Mouse (Mus musculus) adrenal gland, adult 8-10 months (tissue): Measurements from ENCODE around the gene Dand5. TPM values are rescaled to one million over a fixed set of nuclear protein-coding genes. Genes with fewer than 3 reads are reported as not detected.

ENCODE experiments used
- DNase-seq: peaks from one replicate; pipeline ENCODE4 v3.0.0; 2022
- microRNA-seq, 2 experiments: library from miRNA; unstranded; fragments of <30 nt; microRNA quantifications; one replicate each; pipeline ENCODE4 v1.2.0; 2022
- total RNA-seq, 4 experiments: library from RNA; stranded (reverse); gene quantifications; 2 replicates each; pipeline ENCODE4 v1.2.4; 2022

Dand5 gene
- total RNA-seq, 4 experiments from 2014 or later, result 11.2 to 14.9 (median 12.5) TPM

GRCm38 (mm10) chr8:84768343-84769095 is 54.1 kb downstream of the Dand5 start:
- no peak for DNase-seq

- no peak for DNase-seq
These were observed 55.4 kb downstream of the Dand5 start for GRCm38 (mm10) chr8:84767221-84767620.

GRCm38 (mm10) chr8:84766422-84766821 is 56.2 kb downstream of the Dand5 start:
- DNase-seq, result no peak

- DNase-seq, result no peak
These were observed 57.0 kb downstream of the Dand5 start for GRCm38 (mm10) chr8:84765629-84766028.

Small RNA genes lying within 50 kb of the gene (microRNA-seq; reads per million reads assigned to microRNA genes)
- 2.5 to 4.0 reads per million in 2 experiments for gene Mir7069

Other genes with a start within 250 kb of the Dand5 start
- 10 to 100 TPM; 18.3 to 48.9 (median 22.3) TPM for gene Ier2, start 160.0 kb downstream of the Dand5 start, total RNA-seq
- 100 to 1,000 TPM in 2 of 4 experiments, 10 to 100 TPM in 2; 75.4 to 109 (median 88.5) TPM for gene Trmt1, start 136.5 kb downstream of the Dand5 start, total RNA-seq
- 10 to 100 TPM; 81.0 to 86.9 (median 83.7) TPM for gene Nacc1, start 135.0 kb downstream of the Dand5 start, total RNA-seq
- 1 to 10 TPM; 3.1 to 5.6 (median 4.2) TPM for gene Lyl1, start 121.4 kb downstream of the Dand5 start, total RNA-seq
- gene G430095P16Rik, start 99.8 kb downstream of the Dand5 start, total RNA-seq, result under 1 TPM in 2 of 4 experiments, not detected in 2; 0.52 to 0.73 TPM
- 100 to 1,000 TPM in 3 of 4 experiments, 10 to 100 TPM in 1; 99.6 to 150 (median 117) TPM for gene Nfix, start 22.5 kb downstream of the Dand5 start, total RNA-seq
- gene Gadd45gip1, start 8.7 kb upstream of the Dand5 start, total RNA-seq, result 10 to 100 TPM; 63.6 to 68.4 (median 66.2) TPM
- gene Rad23a, start 17.8 kb upstream of the Dand5 start, total RNA-seq, result 100 to 1,000 TPM; 107 to 125 (median 111) TPM
- gene Calr, start 24.1 kb upstream of the Dand5 start, total RNA-seq, result 100 to 1,000 TPM; 629 to 719 (median 673) TPM
- gene Farsa, start 34.2 kb upstream of the Dand5 start, total RNA-seq, result 10 to 100 TPM; 59.9 to 76.8 (median 68.0) TPM
- gene Syce2, start 49.3 kb upstream of the Dand5 start, total RNA-seq, result 1 to 10 TPM; 6.1 to 9.1 (median 7.1) TPM
- 10 to 100 TPM; 51.9 to 66.4 (median 60.4) TPM for gene Gcdh, start 71.1 kb upstream of the Dand5 start, total RNA-seq
- gene Klf1, start 79.1 kb upstream of the Dand5 start, total RNA-seq, result under 1 TPM in 2 of 4 experiments, not detected in 2; 0.22 to 0.24 TPM
- gene Dnase2a, start 85.7 kb upstream of the Dand5 start, total RNA-seq, result 10 to 100 TPM; 12.5 to 28.7 (median 22.2) TPM
- 1 to 10 TPM; 2.1 to 9.2 (median 5.9) TPM for gene Mast1, start 114.5 kb upstream of the Dand5 start, total RNA-seq
- gene Rtbdn, start 124.2 kb upstream of the Dand5 start, total RNA-seq, result under 1 TPM in 2 of 4 experiments, not detected in 2; 0.28 to 0.40 TPM
- gene Gm49661, start 146.6 kb upstream of the Dand5 start, total RNA-seq, result 1 to 10 TPM in 2 of 4 experiments, not detected in 2; 1.7 to 2.3 TPM
- 100 to 1,000 TPM; 651 to 758 (median 708) TPM for gene Prdx2, start 146.8 kb upstream of the Dand5 start, total RNA-seq
- 100 to 1,000 TPM in 3 of 4 experiments, 10 to 100 TPM in 1; 89.0 to 142 (median 110) TPM for gene Rnaseh2a, start 146.9 kb upstream of the Dand5 start, total RNA-seq
- gene Junb, start 155.9 kb upstream of the Dand5 start, total RNA-seq, result 100 to 1,000 TPM in 1 of 4 experiments, 10 to 100 TPM in 3; 39.9 to 211 (median 52.4) TPM
- gene Hook2, start 167.8 kb upstream of the Dand5 start, total RNA-seq, result 10 to 100 TPM in 2 of 4 experiments, 1 to 10 TPM in 2; 6.2 to 12.7 (median 10.5) TPM
- gene Best2, start 191.7 kb upstream of the Dand5 start, total RNA-seq, result not detected
- gene Asna1, start 202.5 kb upstream of the Dand5 start, total RNA-seq, result 100 to 1,000 TPM in 2 of 4 experiments, 10 to 100 TPM in 2; 96.4 to 107 (median 101) TPM
- gene Trir, start 204.0 kb upstream of the Dand5 start, total RNA-seq, result 100 to 1,000 TPM; 134 to 159 (median 155) TPM
- gene Tnpo2, start 214.1 kb upstream of the Dand5 start, total RNA-seq, result 10 to 100 TPM; 67.7 to 85.8 (median 73.5) TPM
- gene Fbxw9, start 237.2 kb upstream of the Dand5 start, total RNA-seq, result 10 to 100 TPM; 15.0 to 29.6 (median 21.6) TPM
- 1 to 10 TPM in 1 of 4 experiments, not detected in 3; 1.3 TPM for gene Gm5741, start 245.2 kb upstream of the Dand5 start, total RNA-seq
- 10 to 100 TPM; 31.4 to 41.2 (median 33.2) TPM for gene Dhps, start 248.9 kb upstream of the Dand5 start, total RNA-seq